9 mouse cellular contexts compared by ENCODE assay signal in the genomic region with DNA sequence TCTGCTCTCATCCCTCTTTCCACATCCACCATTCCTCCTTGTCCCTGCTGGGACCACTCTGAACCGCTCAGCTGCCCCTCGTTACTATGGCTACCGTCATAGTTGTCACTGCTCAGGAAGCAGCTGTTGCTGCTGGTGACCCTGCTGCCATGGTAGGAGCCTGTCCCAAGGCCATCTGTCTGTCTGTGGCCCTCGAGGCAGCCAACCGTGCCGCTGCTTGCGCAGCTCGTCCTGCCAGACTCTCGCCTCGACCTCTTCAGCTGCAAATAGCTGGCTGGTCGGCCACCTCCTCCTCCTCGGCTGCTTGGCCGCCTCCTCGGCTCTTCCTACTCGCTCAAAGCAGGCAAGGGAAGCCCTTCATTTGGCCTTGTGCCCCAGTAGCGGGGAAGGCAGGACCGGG.
DNase-seq lines count a peak whose midpoint lies in the region; ATAC-seq lines count a peak whose summit lies in the region.
"Had no signal": no experiment of that assay in that cellular context is flagged by ENCODE, and none has a peak within 500 bp of the region (broad histone marks: within the 10 kb centered on the region; RNA-seq: fewer than 3 reads in every experiment).

No protein-coding gene starts in this region.

- peaks cover 7% of the 10 kb centered on the region for H3K36me3 ChIP-seq in forebrain, embryonic 10.5 days (replicated peaks)
- no peaks in the 10 kb centered on the region for H3K36me3 ChIP-seq in forebrain, embryonic 15.5 days
- no peaks in the 10 kb centered on the region for H3K36me3 ChIP-seq in lung, embryonic 16.5 days (ENCODE audit: control insufficient read depth, insufficient read depth, low read length)
- 0 out of 2 replicates have a peak, but pooled peaks cover 3% of the 10 kb centered on the region for H3K36me3 ChIP-seq in limb, embryonic 12.5 days
- H3K36me3 ChIP-seq in neural tube, embryonic 14.5 days (ENCODE audit: control insufficient read depth, insufficient read depth, low read length), result no peaks in the 10 kb centered on the region

- H3K27ac ChIP-seq in forebrain, embryonic 10.5 days, result 0 out of 2 replicates have a peak overlapping the region, but pooled peaks have one; percentile 56
- H3K27ac ChIP-seq in forebrain, embryonic 15.5 days (replicated peaks), result no peak overlapping the region
- no peak overlapping the region for H3K27ac ChIP-seq in lung, embryonic 16.5 days (ENCODE audit: low read length)
- H3K27ac ChIP-seq in limb, embryonic 12.5 days, result no peak overlapping the region
- H3K27ac ChIP-seq in neural tube, embryonic 14.5 days (ENCODE audit: low read depth, low read length), result 0 out of 2 replicates have a peak overlapping the region, but pooled peaks have one; percentile 28
- H3K27ac ChIP-seq: liver, embryonic 14.5 days had no signal

- peaks cover 39% of the 10 kb centered on the region for H3K4me1 ChIP-seq in forebrain, embryonic 10.5 days
- H3K4me1 ChIP-seq in forebrain, embryonic 15.5 days, result peaks cover 7% of the 10 kb centered on the region
- H3K4me1 ChIP-seq in lung, embryonic 16.5 days (replicated peaks; ENCODE audit: control insufficient read depth, insufficient read depth, low read length), result peaks cover 10% of the 10 kb centered on the region
- peaks cover 15% of the 10 kb centered on the region for H3K4me1 ChIP-seq in limb, embryonic 12.5 days (replicated peaks)
- peaks cover 18% of the 10 kb centered on the region for H3K4me1 ChIP-seq in neural tube, embryonic 14.5 days (ENCODE audit: control insufficient read depth, insufficient read depth, low read length)

- H3K9me3 ChIP-seq in forebrain, embryonic 10.5 days, result no peaks in the 10 kb centered on the region
- H3K9me3 ChIP-seq in forebrain, embryonic 15.5 days, result no peaks in the 10 kb centered on the region
- H3K9me3 ChIP-seq in lung, embryonic 16.5 days (ENCODE audit: control insufficient read depth, low read length), result no peaks in the 10 kb centered on the region
- no peaks in the 10 kb centered on the region for H3K9me3 ChIP-seq in limb, embryonic 12.5 days
- no peaks in the 10 kb centered on the region for H3K9me3 ChIP-seq in neural tube, embryonic 14.5 days (ENCODE audit: control insufficient read depth, low read length)

- H3K4me3 ChIP-seq in forebrain, embryonic 10.5 days, result no peak overlapping the region
- no peak overlapping the region for H3K4me3 ChIP-seq in forebrain, embryonic 15.5 days
- no peak overlapping the region for H3K4me3 ChIP-seq in lung, embryonic 16.5 days (ENCODE audit: low read length)
- no peak overlapping the region for H3K4me3 ChIP-seq in limb, embryonic 12.5 days (replicated peaks)
- no peak overlapping the region for H3K4me3 ChIP-seq in neural tube, embryonic 14.5 days (ENCODE audit: low read depth, low read length)

- DNase-seq in forebrain, embryonic 10.5 days (ENCODE audit: extremely low spot score, low spot score), result no peak
- no peak for DNase-seq in lung, adult 18-20 months
- no peak for DNase-seq in adipocyte (ENCODE audit: low spot score)
- no peak for DNase-seq in T-cell, adult 2 months (ENCODE audit: low spot score)

- no peak for ATAC-seq in forebrain, embryonic 15.5 days (replicated peaks)
- ATAC-seq in lung, embryonic 16.5 days (ENCODE audit: low read depth), result peak; percentile 72
- no peak for ATAC-seq in limb, embryonic 12.5 days (ENCODE audit: insufficient number of reproducible peaks, insufficient read depth, low FRiP score, low TSS enrichment, low read depth)
- ATAC-seq in neural tube, embryonic 14.5 days (ENCODE audit: low read depth), result peak; percentile 64; the same call in 1 of the 2 replicates

- peaks cover 4% of the 10 kb centered on the region; the same call in 1 of the 2 replicates for H3K27me3 ChIP-seq in forebrain, embryonic 10.5 days (ENCODE audit: poor library complexity, severe bottlenecking)
- no peaks in the 10 kb centered on the region for H3K27me3 ChIP-seq in forebrain, embryonic 15.5 days
- no peaks in the 10 kb centered on the region for H3K27me3 ChIP-seq in lung, embryonic 16.5 days (ENCODE audit: control insufficient read depth, insufficient read depth, low read depth, low read length)
- H3K27me3 ChIP-seq in limb, embryonic 12.5 days, result 0 out of 2 replicates have a peak, but pooled peaks cover 4% of the 10 kb centered on the region
- no peaks in the 10 kb centered on the region for H3K27me3 ChIP-seq in neural tube, embryonic 14.5 days (ENCODE audit: control insufficient read depth, insufficient read depth, low read length)

- no peak overlapping the region for H3K4me2 ChIP-seq in forebrain, embryonic 15.5 days (replicated peaks)
- H3K4me2 ChIP-seq in lung, embryonic 16.5 days (ENCODE audit: low read depth, low read length), result no peak overlapping the region
- no peak overlapping the region; the same call in 1 of the 2 replicates for H3K4me2 ChIP-seq in limb, embryonic 12.5 days
- no peak overlapping the region for H3K4me2 ChIP-seq in neural tube, embryonic 14.5 days (ENCODE audit: low read depth, low read length)

- WGBS in forebrain, embryonic 10.5 days, result 61% methylated on average over 17 of the region's 17 CpGs
- 41% methylated on average over 17 of the region's 17 CpGs for WGBS in forebrain, embryonic 15.5 days
- 12% methylated on average over 17 of the region's 17 CpGs for WGBS in lung, embryonic 16.5 days
- 30% methylated on average over 17 of the region's 17 CpGs for WGBS in limb, embryonic 12.5 days
- 13% methylated on average over 17 of the region's 17 CpGs for WGBS in neural tube, embryonic 14.5 days

- H3K9ac ChIP-seq in forebrain, embryonic 15.5 days (replicated peaks), result no peak overlapping the region
- H3K9ac ChIP-seq in lung, embryonic 16.5 days (ENCODE audit: low read length), result no peak overlapping the region
- H3K9ac ChIP-seq in limb, embryonic 12.5 days (replicated peaks), result peak overlapping the region; percentile 45; the same call in 1 of the 2 replicates
- H3K9ac ChIP-seq in neural tube, embryonic 14.5 days (replicated peaks; ENCODE audit: low read depth, low read length), result no peak overlapping the region
- H3K9ac ChIP-seq: liver, embryonic 14.5 days had no signal

Comparison
In these comparisons a context has a peak if more than half of its experiments do, and no peak if none do; other contexts are left out.
1. H3K27ac ChIP-seq: peak in forebrain, embryonic 10.5 days (single experiment) and neural tube, embryonic 14.5 days (single experiment); none in forebrain, embryonic 15.5 days (single experiment), lung, embryonic 16.5 days (single experiment) and limb, embryonic 12.5 days (single experiment).
2. ATAC-seq: peak in lung, embryonic 16.5 days (single experiment) and neural tube, embryonic 14.5 days (single experiment); none in forebrain, embryonic 15.5 days (single experiment) and limb, embryonic 12.5 days (single experiment).